Mouse (Mus musculus): Measurements from ENCODE around the gene Gm42715. TPM values are rescaled to one million over a fixed set of nuclear protein-coding genes. Genes with fewer than 3 reads are reported as not detected.

Gene Gm42715
- polyA plus RNA-seq (2014; fragmentation: Illumina TruSeq; extraction: RNeasy Lipid Tissue Mini Kit (QIAGEN cat#74804); ENCODE audit: low read depth, low replicate concordance) = 12.8 TPM

DNA sequence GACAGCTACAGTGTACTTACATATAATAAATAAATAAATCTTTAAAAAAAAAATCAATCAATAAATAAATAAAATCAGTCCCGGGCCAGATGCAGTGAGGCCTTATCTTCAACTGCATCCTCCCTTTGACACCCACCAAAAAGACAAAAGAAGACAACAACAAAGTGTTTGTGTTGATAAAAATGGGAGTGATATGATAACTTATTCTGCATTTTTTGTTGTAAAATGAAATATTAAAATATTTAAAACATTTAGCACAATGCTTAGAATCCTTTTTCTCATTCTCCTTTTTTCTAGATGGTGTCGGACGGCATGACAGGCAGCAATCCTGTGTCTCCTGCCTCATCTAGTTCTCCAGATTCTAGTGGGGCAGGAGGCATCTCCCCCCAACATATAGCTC lies at the start of gene Gm42715:
Gene Gm42715 (plus strand): TSS at position 301 of the 400 bp plus-strand sequence.

DNA sequence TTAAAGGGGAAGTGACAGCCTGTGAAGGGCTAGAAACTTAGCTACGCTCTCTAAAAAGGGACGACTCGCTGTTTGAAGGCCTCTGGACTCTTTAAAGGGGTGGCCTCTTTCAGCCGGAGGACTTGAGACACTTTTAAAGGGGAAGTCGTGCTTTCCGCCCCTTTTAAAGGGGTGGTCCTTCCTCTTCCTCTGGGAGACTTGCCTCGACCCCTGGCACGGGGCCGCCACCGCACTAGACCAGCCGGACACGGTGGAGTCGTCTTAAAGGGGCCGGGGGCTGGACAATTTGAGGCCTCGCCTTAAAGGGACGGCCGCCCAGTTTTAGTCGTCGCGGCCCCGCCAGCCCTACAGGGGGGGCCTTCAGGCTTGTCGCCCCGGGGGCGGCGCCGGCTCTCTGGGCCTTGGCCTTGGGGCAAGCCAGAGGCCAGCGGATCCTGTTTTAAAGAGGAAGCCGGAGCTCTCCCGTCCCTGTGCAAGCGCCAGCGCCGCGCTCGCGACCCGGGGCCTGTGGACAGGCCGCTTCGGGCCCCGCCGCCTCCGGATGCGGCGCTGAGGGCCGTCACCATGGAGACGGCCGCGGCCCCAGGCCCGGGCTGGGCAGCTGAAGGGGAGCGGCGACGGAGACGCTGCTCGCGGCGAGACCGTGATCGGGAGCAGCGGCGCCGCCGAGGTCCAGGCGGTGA lies 40.6 kb upstream of the Gm42715 start, which contains the start of gene Fbrs:
Gene Fbrs (plus strand): TSS at position 565 of the 683 bp plus-strand sequence.

DNA sequence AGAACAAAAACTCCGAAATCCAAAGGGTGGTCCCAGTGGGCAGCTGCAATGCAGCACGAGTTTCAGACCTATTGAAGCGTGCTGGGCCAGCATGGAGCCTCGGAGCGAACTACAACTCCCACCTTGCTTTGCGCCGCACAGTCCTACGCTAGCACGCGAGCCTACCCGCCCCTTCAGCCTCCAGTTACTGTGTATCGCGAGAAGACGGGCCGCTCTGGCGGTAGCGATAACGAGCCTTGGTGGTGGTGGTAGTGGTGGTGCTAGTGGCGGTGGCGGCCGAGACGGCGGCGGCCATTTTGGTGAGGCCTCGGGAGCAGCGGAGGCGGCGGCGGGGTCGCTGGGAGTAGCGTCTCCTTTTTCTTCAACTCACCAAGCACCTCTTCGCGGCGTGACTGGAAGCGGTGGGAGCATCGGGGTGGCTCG lies 7.6 kb upstream of the Gm42715 start, which contains the start of gene Srcap:
Gene Srcap (plus strand): TSS at position 176 of the 423 bp plus-strand sequence.

DNA sequence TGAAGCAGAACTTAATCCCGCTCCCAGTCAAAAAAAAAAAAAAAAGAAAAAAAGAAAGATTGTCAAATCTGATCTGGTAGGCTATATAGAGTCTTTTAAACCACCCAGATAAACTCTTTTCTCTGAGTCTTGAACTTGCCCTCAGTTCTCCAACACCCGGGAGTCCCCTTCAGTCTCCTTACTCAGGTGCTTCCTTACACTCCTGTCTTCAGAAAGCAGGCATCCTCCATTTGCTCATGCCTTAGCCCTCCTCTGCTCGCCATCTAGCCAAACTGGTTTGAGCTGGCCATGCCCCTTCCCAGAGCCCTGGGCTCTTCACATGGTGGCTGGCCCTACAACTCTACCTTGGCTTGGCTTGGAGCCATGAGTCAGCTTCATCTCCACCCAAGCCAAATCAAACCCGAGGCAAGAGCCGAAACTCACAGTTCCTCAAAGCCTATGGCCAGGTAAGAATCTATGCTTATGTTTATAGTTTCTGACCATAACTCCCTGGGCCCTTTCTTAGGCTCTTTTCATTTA lies 42.0 kb downstream of the Gm42715 start, which contains the start of gene Tmem265:
Gene Tmem265 (plus strand): TSS at position 51 of the 519 bp plus-strand sequence.

DNA sequence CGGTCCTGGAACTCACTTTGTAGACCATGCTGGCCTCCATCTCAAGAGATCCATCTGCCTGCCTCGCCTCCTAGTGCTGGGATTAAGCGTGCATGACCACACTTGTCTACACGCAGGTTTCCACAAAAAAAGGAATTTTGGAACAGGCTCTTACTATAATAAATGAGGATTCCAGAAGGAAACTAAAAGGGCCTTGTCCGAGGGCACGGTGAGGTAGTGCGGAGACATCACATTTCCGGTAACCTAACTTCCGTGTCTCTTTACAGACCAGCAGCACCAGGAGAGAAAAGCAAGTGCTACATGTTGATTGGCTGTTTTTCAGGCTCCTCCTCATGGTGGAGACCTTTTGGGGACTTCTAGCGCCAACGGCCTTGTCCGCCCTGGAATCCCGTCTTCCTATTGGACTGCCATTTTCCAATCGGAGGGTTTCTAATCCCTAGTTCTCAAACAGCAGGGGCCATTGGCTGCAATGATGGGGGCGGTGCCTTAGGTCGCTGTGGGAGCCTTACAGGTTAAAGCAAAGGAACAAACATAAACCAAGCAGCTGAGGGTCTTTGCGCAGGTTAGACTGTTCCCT lies 53.6 kb downstream of the Gm42715 start, which contains the start of gene Phkg2:
Gene Phkg2 (plus strand): TSS at position 446 of the 577 bp plus-strand sequence.

DNA sequence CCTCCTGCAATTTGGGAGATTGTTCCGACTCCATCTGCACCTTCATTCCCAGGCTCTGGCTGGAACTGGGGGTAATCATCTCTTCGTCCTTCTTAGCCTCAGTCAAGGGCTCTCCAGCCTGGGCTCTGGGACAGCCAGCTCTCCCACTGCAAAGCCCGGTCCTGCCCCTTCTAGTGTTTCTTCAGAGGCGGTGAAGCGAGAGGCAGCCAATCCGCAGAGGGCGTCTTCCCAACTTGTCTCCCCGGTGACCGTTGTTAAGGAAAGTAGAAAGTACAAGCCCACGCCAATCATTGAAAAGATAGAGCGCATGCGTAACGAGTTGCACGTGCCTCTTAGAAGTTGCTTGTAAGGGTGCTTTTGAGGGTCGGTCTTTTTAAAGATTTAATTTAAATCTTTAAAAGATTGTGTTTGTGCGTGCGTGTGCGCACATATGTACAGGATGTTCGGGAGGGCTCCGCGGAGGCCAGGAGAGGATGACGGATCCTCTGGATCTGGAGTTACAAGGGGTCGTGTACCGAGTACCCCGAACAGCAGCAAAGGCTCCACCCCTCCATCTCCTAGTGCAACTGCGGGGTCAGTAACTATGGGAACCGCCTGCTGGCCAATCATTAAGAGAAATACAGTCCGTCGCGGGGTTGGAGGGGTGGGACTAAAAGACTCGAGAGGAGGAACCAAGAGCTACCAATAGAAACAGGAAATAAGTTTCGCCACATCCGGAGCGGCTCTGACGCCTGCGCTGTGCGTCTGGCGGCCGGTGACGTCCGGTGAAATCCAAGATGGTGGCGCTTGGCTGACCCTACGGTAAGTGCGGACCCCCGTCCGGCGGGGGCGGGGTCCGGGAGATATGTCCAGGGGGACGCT lies 68.9 kb downstream of the Gm42715 start, which contains the start of the genes Ccdc189 and Rnf40:
Gene Ccdc189 (minus strand): TSS at position 585 of the 861 bp plus-strand sequence.
Gene Rnf40 (plus strand): TSS at position 757 of the 861 bp plus-strand sequence.

DNA sequence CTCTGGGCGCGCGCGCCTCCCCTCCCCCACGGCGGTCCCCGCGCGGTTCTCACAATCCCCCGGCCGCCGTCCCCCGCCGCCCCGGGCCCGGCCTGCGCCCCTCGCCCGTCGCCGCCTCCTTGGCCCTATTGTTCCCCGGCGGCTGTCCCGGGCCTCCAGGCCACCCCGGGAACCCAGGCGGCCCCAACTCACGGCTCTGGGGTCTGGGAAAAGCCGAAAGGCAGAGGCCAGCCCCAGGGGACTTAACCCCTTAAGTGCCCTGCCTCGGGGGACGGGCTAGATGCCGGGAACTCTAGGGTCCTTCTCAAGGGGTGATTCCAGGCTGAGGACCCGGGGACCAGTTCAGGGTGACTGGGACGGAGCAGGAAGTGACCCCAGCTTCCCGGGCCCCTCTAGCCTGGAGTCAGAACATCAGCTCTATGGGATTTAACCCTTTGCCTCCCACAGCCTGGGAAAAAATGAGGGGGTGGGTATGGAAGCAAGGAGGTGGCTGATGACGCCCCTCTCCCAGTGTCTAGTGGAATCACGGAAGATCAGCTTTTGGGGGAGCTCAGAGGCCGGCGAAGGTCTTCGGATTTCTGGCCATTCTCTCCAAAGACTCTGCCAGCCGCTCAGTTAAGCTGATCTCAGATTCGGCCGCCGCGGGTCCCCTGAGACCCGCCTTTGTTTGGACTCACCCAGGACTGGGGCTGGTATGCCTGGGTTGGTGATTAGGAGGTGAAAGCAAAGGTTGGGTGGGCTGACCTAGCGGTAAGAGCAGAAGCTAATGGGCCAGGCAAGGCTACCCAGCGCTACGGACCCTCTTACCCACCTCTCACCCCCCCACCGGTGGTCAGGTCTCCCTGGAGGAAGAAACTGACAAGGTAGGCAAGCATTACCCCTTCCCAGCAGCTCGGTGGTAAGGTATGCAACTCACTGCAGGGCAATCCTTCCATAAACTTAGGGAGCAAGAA lies 95.8 kb downstream of the Gm42715 start, which contains the start of gene Zfp629:
Gene Zfp629 (minus strand): TSS at position 907 of the 953 bp plus-strand sequence.

Other genes with a start within 250 kb of the Gm42715 start
- gene Sephs2, start 245.5 kb upstream of the Gm42715 start, polyA plus RNA-seq (2014; fragmentation: Illumina TruSeq; extraction: RNeasy Lipid Tissue Mini Kit (QIAGEN cat#74804); ENCODE audit: low read depth, low replicate concordance) = 34.8 TPM
- 2.5 TPM for gene Itgal, start 223.3 kb upstream of the Gm42715 start, polyA plus RNA-seq (2014; fragmentation: Illumina TruSeq; extraction: RNeasy Lipid Tissue Mini Kit (QIAGEN cat#74804); ENCODE audit: low read depth, low replicate concordance)
- gene Zfp768, start 174.0 kb upstream of the Gm42715 start, polyA plus RNA-seq (2014; fragmentation: Illumina TruSeq; extraction: RNeasy Lipid Tissue Mini Kit (QIAGEN cat#74804); ENCODE audit: low read depth, low replicate concordance) = 16.7 TPM
- 6.3 TPM for gene Zfp747, start 143.5 kb upstream of the Gm42715 start, polyA plus RNA-seq (2014; fragmentation: Illumina TruSeq; extraction: RNeasy Lipid Tissue Mini Kit (QIAGEN cat#74804); ENCODE audit: low read depth, low replicate concordance)
- gene 9130019O22Rik, start 132.4 kb upstream of the Gm42715 start, polyA plus RNA-seq (2014; fragmentation: Illumina TruSeq; extraction: RNeasy Lipid Tissue Mini Kit (QIAGEN cat#74804); ENCODE audit: low read depth, low replicate concordance) = 4.3 TPM
- gene E430018J23Rik, start 126.0 kb upstream of the Gm42715 start, polyA plus RNA-seq (2014; fragmentation: Illumina TruSeq; extraction: RNeasy Lipid Tissue Mini Kit (QIAGEN cat#74804); ENCODE audit: low read depth, low replicate concordance) = 8.3 TPM
- 6.0 TPM for gene Zfp764, start 112.8 kb upstream of the Gm42715 start, polyA plus RNA-seq (2014; fragmentation: Illumina TruSeq; extraction: RNeasy Lipid Tissue Mini Kit (QIAGEN cat#74804); ENCODE audit: low read depth, low replicate concordance)
- 13.5 TPM for gene Zfp688, start 97.5 kb upstream of the Gm42715 start, polyA plus RNA-seq (2014; fragmentation: Illumina TruSeq; extraction: RNeasy Lipid Tissue Mini Kit (QIAGEN cat#74804); ENCODE audit: low read depth, low replicate concordance)
- gene Zfp689, start 70.4 kb upstream of the Gm42715 start, polyA plus RNA-seq (2014; fragmentation: Illumina TruSeq; extraction: RNeasy Lipid Tissue Mini Kit (QIAGEN cat#74804); ENCODE audit: low read depth, low replicate concordance) = 3.0 TPM
- 43.6 TPM for gene Prr14, start 60.0 kb upstream of the Gm42715 start, polyA plus RNA-seq (2014; fragmentation: Illumina TruSeq; extraction: RNeasy Lipid Tissue Mini Kit (QIAGEN cat#74804); ENCODE audit: low read depth, low replicate concordance)
- gene Fbrs, start 40.4 kb upstream of the Gm42715 start, polyA plus RNA-seq (2014; fragmentation: Illumina TruSeq; extraction: RNeasy Lipid Tissue Mini Kit (QIAGEN cat#74804); ENCODE audit: low read depth, low replicate concordance) = 56.2 TPM
- 18.2 TPM for gene Srcap, start 7.6 kb upstream of the Gm42715 start, polyA plus RNA-seq (2014; fragmentation: Illumina TruSeq; extraction: RNeasy Lipid Tissue Mini Kit (QIAGEN cat#74804); ENCODE audit: low read depth, low replicate concordance)
- gene Tmem265, start 41.8 kb downstream of the Gm42715 start, polyA plus RNA-seq (2014; fragmentation: Illumina TruSeq; extraction: RNeasy Lipid Tissue Mini Kit (QIAGEN cat#74804); ENCODE audit: low read depth, low replicate concordance) = not detected
- 83.6 TPM for gene Phkg2, start 53.8 kb downstream of the Gm42715 start, polyA plus RNA-seq (2014; fragmentation: Illumina TruSeq; extraction: RNeasy Lipid Tissue Mini Kit (QIAGEN cat#74804); ENCODE audit: low read depth, low replicate concordance)
- gene Ccdc189, start 69.0 kb downstream of the Gm42715 start, polyA plus RNA-seq (2014; fragmentation: Illumina TruSeq; extraction: RNeasy Lipid Tissue Mini Kit (QIAGEN cat#74804); ENCODE audit: low read depth, low replicate concordance) = 22.1 TPM
- gene Rnf40, start 69.2 kb downstream of the Gm42715 start, polyA plus RNA-seq (2014; fragmentation: Illumina TruSeq; extraction: RNeasy Lipid Tissue Mini Kit (QIAGEN cat#74804); ENCODE audit: low read depth, low replicate concordance) = 33.6 TPM
- 14.8 TPM for gene Zfp629, start 96.2 kb downstream of the Gm42715 start, polyA plus RNA-seq (2014; fragmentation: Illumina TruSeq; extraction: RNeasy Lipid Tissue Mini Kit (QIAGEN cat#74804); ENCODE audit: low read depth, low replicate concordance)
- gene Bcl7c, start 189.3 kb downstream of the Gm42715 start, polyA plus RNA-seq (2014; fragmentation: Illumina TruSeq; extraction: RNeasy Lipid Tissue Mini Kit (QIAGEN cat#74804); ENCODE audit: low read depth, low replicate concordance) = 26.6 TPM
- gene Ctf1, start 193.2 kb downstream of the Gm42715 start, polyA plus RNA-seq (2014; fragmentation: Illumina TruSeq; extraction: RNeasy Lipid Tissue Mini Kit (QIAGEN cat#74804); ENCODE audit: low read depth, low replicate concordance) = 11.1 TPM
- gene Ctf2, start 212.6 kb downstream of the Gm42715 start, polyA plus RNA-seq (2014; fragmentation: Illumina TruSeq; extraction: RNeasy Lipid Tissue Mini Kit (QIAGEN cat#74804); ENCODE audit: low read depth, low replicate concordance) = not detected
- gene Fbxl19, start 225.0 kb downstream of the Gm42715 start, polyA plus RNA-seq (2014; fragmentation: Illumina TruSeq; extraction: RNeasy Lipid Tissue Mini Kit (QIAGEN cat#74804); ENCODE audit: low read depth, low replicate concordance) = 20.0 TPM

Measured in adipose tissue, adult 10 weeks (tissue).